Mouse (Mus musculus) brain, embryonic 14.5 days (tissue): ENCODE results near the gene Cd46. TPM values are rescaled to one million over a fixed set of nuclear protein-coding genes. Genes with fewer than 3 reads are reported as not detected.

ENCODE experiments used
- DNase-seq: peaks from one replicate; pipeline ENCODE4 v3.0.0-alpha.2; 2011; ENCODE audit warnings: low read depth
- CTCF ChIP-seq: fragments of 200-500 bp; IDR thresholded peaks from 2 replicates; pipeline ENCODE4 v1.5.1; 2012; ENCODE audit warnings: inconsistent platforms, mild to moderate bottlenecking, moderate library complexity, borderline replicate concordance; ENCODE audit not compliant: insufficient read depth, insufficient read length; ENCODE audit errors: extremely low read depth
- POLR2A ChIP-seq: fragments of 200-500 bp; IDR thresholded peaks from 2 replicates; pipeline ENCODE4 v1.6.1; 2012; ENCODE audit warnings: mild to moderate bottlenecking, inconsistent platforms, borderline replicate concordance; ENCODE audit not compliant: poor library complexity, insufficient read depth, insufficient read length, severe bottlenecking; ENCODE audit errors: extremely low read depth
- polyA plus RNA-seq: library from polyadenylated mRNA; depleted of rRNA; stranded (reverse); fragments of >200 nt; gene quantifications from 2 replicates; pipeline ENCODE4 v1.2.3, GENCODE M21; 2012

Cd46 gene
- polyA plus RNA-seq, 1 experiment: 3.6 TPM

GRCm38 (mm10) chr1:195040437-195040836 lies 51.6 kb downstream of the Cd46 start:
- peak; percentile 83 for DNase-seq
- peak; percentile 67; the same call in 1 of the 2 replicates for TF ChIP-seq CTCF
- TF ChIP-seq POLR2A: no peak

GRCm38 (mm10) chr1:195038386-195038785 lies 53.7 kb downstream of the Cd46 start:
- TF ChIP-seq POLR2A (no peak), CTCF (no peak)
- no peak for DNase-seq

- no peak for TF ChIP-seq CTCF
- TF ChIP-seq POLR2A: no peak
- no peak for DNase-seq
These were observed 54.1 kb downstream of the Cd46 start for GRCm38 (mm10) chr1:195037985-195038384.

GRCm38 (mm10) chr1:195037483-195037882 lies 54.6 kb downstream of the Cd46 start:
- DNase-seq: no peak
- no peak for TF ChIP-seq CTCF
- no peak for TF ChIP-seq POLR2A

- DNase-seq: peak; percentile 13
- TF ChIP-seq POLR2A: no peak
- TF ChIP-seq CTCF: no peak
These were observed 58.1 kb downstream of the Cd46 start for GRCm38 (mm10) chr1:195033941-195034340.

GRCm38 (mm10) chr1:195032738-195033137 lies 59.3 kb downstream of the Cd46 start:
- TF ChIP-seq CTCF (no peak), POLR2A (no peak)
- no peak for DNase-seq

GRCm38 (mm10) chr1:195031786-195032185 lies 60.3 kb downstream of the Cd46 start:
- no peak for DNase-seq
- no peak for TF ChIP-seq POLR2A
- no peak for TF ChIP-seq CTCF

- DNase-seq: no peak
- no peak for TF ChIP-seq CTCF
- TF ChIP-seq POLR2A: no peak
These were observed 64.5 kb downstream of the Cd46 start for GRCm38 (mm10) chr1:195027507-195027906.

- DNase-seq: no peak
- TF ChIP-seq POLR2A (no peak), CTCF (no peak)
These were observed 68.2 kb downstream of the Cd46 start for GRCm38 (mm10) chr1:195023848-195024247.

GRCm38 (mm10) chr1:195021831-195022230 lies 70.2 kb downstream of the Cd46 start:
- no peak for TF ChIP-seq POLR2A
- no peak for TF ChIP-seq CTCF

GRCm38 (mm10) chr1:195019062-195019600 lies 72.9 kb downstream of the Cd46 start:
- TF ChIP-seq CTCF (no peak), POLR2A (no peak)
- DNase-seq: no peak

More at GRCm38 (mm10) chr1:195021831-195022230, 70.2 kb downstream of the Cd46 start:
- DNase-seq: no peak

- TF ChIP-seq POLR2A (no peak), CTCF (no peak)
- peak; percentile 58 for DNase-seq
These were observed 73.7 kb downstream of the Cd46 start for GRCm38 (mm10) chr1:195018089-195018999.

- DNase-seq: no peak
- TF ChIP-seq CTCF (no peak), POLR2A (no peak)
These were observed 74.4 kb downstream of the Cd46 start for GRCm38 (mm10) chr1:195017626-195018025.
